Mouse (Mus musculus) embryonic fibroblast, embryonic 13.5 days (primary cell): ENCODE data around the gene Dcpp1. TPM values are rescaled to one million over a fixed set of nuclear protein-coding genes. Genes with fewer than 3 reads are reported as not detected.
"Not testable (repeated sequence)": the region's sequence is repeated elsewhere in the genome, so short reads cannot be mapped to it uniquely, and the experiment has no call there.

ENCODE experiments used
- H3K27ac ChIP-seq: 2 replicates; pipeline ENCODE4 v1.5.1; 2012; ENCODE audit warnings: low read length, control low read depth, inconsistent platforms; ENCODE audit not compliant: insufficient read depth
- H3K4me1 ChIP-seq: 2 replicates; pipeline ENCODE4 v1.6.1; 2011; ENCODE audit warnings: low read length; ENCODE audit not compliant: control insufficient read depth, insufficient read depth
- H3K4me3 ChIP-seq: 2 replicates; pipeline ENCODE4 v1.5.1; 2011; ENCODE audit warnings: mild to moderate bottlenecking, control low read depth, low read length; ENCODE audit not compliant: insufficient read depth
- CTCF ChIP-seq: IDR thresholded peaks from 2 replicates; pipeline ENCODE4 v1.5.1; 2011; ENCODE audit warnings: mild to moderate bottlenecking, control low read depth, low read length, moderate library complexity, borderline replicate concordance; ENCODE audit not compliant: insufficient read depth
- POLR2A ChIP-seq: IDR thresholded peaks from 2 replicates; pipeline ENCODE4 v1.6.1; 2011; ENCODE audit warnings: low read depth, mild to moderate bottlenecking, control low read depth, low read length, moderate library complexity
- polyA plus RNA-seq: library from polyadenylated mRNA; stranded (reverse); fragments of >200 nt; gene quantifications from 2 replicates; pipeline ENCODE4 v1.2.4, GENCODE M21; 2011; ENCODE audit warnings: low read depth; ENCODE audit not compliant: missing spikeins, insufficient read length

The Dcpp1 gene
- polyA plus RNA-seq, 1 experiment = not detected

DNA sequence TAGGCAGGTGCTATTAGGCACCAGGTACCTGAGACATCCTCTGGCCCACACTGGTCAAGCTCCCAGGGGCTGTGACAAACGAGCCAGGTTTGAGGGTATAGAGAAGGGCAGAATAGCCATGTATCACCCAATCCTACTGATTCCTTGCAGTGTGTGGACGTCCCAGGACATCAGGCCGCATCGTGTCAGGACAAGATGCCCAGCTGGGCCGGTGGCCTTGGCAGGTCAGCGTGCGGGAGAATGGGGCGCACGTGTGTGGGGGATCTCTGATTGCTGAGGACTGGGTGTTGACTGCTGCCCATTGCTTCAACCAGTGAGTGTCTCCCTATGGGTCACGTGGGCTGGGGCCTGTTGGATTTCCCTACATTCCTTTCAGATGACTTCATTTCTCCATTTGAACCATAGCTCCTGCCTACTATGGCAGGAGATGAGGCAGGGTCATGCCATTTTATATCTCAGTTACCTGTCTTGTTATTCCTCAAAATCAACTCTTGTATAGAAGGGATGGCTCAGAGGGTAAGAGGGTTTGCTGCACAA lies 26.4 kb upstream of the Dcpp1 start:
- TF ChIP-seq POLR2A (no peak), CTCF (no peak)
- H3K27ac ChIP-seq = no peak overlapping the region

DNA sequence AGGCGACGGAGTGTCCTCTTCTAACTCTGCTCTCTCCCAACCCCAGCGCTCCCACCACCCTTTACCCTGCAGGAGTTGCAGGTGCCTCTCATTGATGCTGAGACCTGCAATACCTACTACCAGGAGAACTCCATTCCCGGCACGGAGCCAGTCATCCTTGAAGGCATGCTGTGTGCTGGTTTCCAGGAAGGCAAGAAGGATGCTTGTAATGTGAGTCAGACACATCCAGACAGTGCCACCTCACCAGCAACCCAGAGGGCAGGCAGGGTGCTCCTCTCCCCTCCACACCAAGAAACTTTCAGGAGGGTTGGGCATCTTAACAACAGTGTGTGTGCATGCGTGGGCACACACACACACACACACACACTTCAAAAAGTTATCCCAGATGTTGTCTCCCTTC lies 23.5 kb upstream of the Dcpp1 start:
- Histone ChIP-seq H3K4me3 (no peak overlapping the region), H3K27ac (no peak overlapping the region), H3K4me1 (no peaks in the 10 kb centered on the region)
- TF ChIP-seq CTCF = no peak
- no peak for TF ChIP-seq POLR2A

More for the DNA sequence above, 26.4 kb upstream of the Dcpp1 start:
- Histone ChIP-seq H3K4me3 (no peak overlapping the region), H3K4me1 (no peaks in the 10 kb centered on the region)

GRCm38 (mm10) chr17:23857913-23858312 lies 22.8 kb upstream of the Dcpp1 start:
- TF ChIP-seq CTCF (no peak), POLR2A (no peak)
- H3K4me3 ChIP-seq = no peak overlapping the region
- no peak overlapping the region for H3K27ac ChIP-seq
- no peaks in the 10 kb centered on the region for H3K4me1 ChIP-seq

DNA sequence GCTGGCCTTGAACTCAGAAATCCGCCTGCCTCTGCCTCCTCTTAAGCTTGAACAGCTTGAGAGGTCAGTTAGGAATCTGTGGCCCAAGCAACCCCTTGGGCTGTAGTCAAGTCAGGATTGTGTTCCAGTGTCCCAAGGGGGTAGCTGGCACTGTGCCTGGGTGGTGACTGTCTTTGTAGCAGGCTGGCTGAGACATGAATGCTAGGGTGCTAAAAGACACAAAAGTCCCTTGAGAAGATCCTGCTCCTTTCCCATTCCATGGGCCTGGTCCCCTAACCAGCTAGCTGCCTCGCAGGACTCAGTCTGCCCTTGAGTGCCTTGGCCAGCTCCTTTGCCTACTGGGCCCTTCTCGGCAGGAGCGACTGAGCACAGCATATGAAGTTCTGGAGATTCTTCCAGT lies 17.8 kb upstream of the Dcpp1 start:
- Histone ChIP-seq H3K27ac (no peak overlapping the region), H3K4me1 (no peaks in the 10 kb centered on the region), H3K4me3 (no peak overlapping the region)
- TF ChIP-seq POLR2A = no peak
- no peak for TF ChIP-seq CTCF

GRCm38 (mm10) chr17:23867756-23868155 lies 12.9 kb upstream of the Dcpp1 start, which contains the start of gene Prss21:
Prss21 (plus strand) TSS chr17:23868056.
- H3K4me3 ChIP-seq = no peak within 1 kb of the TSS
- TF ChIP-seq CTCF = no peak
- TF ChIP-seq POLR2A = no peak
- no peak within 1 kb of the TSS for H3K27ac ChIP-seq
- H3K4me1 ChIP-seq = no peaks in the 10 kb centered on the region

- Histone ChIP-seq H3K4me1 (no peaks in the 10 kb centered on the region), H3K27ac (no peak overlapping the region), H3K4me3 (no peak overlapping the region)
- no peak for TF ChIP-seq POLR2A
- TF ChIP-seq CTCF = no peak
Measured at GRCm38 (mm10) chr17:23868513-23868912, 12.2 kb upstream of the Dcpp1 start.

DNA sequence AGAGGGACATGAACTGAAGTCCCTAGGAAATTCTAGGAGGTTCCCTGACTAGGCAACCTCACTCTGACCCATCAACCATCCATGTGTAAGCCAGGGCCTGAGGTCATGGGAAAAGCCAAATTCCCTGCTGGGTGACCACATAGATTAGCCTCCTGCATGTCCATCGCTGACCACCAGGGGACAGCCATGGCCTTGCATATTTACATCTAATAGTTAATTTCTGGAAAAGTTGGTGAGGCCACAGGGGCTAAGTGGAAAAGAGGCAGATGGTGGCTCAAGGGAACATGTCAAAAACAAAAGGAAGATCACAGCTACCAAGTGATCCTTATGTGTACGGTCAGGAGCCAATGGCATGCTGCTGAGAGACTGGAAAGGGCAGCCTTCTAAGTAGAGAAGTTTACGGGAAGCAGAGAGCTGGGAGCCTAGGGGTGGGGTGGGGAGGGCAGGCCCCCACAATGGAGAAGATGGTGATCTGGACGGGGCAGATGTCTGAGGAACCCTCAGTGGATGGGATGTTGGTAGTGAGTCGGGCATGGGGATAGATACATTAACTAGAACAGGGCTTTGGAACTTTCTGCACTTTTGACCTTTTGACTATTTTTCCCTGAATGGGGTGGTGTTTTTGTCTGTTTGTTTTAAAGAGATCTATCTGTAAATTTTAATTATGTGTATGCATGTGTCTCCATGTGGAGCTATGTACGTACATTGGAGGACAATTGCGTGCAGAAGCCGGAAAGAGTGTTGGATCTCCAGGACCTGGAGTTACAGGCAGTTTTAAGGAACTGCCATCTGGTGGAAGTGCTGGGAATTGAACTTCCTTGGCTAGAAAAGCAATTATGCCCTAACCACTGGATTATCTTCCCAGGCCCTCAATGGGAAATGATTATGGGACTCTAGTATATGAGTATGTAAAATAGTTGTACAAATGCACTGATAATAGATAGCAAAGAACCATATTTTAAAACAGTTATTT lies 6.5 kb upstream of the Dcpp1 start:
- TF ChIP-seq POLR2A = no peak
- peak; percentile 42; the same call in 1 of the 2 replicates for TF ChIP-seq CTCF
- no peak overlapping the region for H3K27ac ChIP-seq
- H3K4me1 ChIP-seq = no peaks in the 10 kb centered on the region
- no peak overlapping the region for H3K4me3 ChIP-seq

DNA sequence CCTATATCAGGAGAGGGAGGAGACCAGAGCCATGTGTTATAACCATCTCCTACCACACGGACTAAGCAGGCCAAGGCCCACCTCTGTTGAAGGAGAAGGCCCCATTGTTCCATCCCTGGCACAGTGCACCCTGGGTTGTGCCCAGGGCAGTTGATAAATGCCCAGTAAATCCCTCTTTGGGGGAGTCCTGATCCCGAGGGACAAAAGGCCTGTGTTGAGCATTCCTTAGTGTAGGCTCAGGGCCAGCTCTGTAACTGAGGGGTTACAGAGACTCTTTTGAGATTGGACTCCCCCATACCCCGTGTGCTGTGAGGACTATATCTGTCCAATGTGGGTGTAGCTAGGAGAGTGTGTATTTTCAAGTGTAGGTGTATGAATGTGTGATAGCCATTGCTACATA lies 3.9 kb upstream of the Dcpp1 start:
- no peak for TF ChIP-seq POLR2A
- no peak for TF ChIP-seq CTCF
- no peak overlapping the region for H3K27ac ChIP-seq
- no peaks in the 10 kb centered on the region for H3K4me1 ChIP-seq
- no peak overlapping the region for H3K4me3 ChIP-seq

DNA sequence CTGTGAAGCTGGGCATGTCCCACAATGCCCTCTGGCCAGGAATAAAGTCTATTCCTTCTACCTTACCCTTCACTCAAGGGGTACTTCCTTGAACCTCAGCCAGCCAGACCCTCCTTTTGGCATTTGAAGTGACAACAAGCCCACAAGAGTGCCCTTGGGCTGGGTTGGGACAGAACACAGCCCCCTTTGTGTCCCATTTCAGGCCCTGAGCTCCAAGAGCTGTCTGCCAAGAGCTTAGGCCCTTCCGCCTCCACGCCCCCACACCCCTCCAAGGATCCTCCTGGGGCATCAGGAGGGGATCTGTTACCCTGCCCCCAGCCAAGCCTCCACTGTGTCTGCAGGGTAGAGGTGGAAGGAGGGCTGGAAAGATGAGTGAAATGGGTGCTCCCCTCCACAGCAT lies 3.5 kb upstream of the Dcpp1 start:
- Histone ChIP-seq H3K4me1 (no peaks in the 10 kb centered on the region), H3K4me3 (no peak overlapping the region), H3K27ac (no peak overlapping the region)
- TF ChIP-seq CTCF (no peak), POLR2A (no peak)

- not testable (repeated sequence) for H3K4me3 ChIP-seq, H3K27ac ChIP-seq, H3K4me1 ChIP-seq
Measured at GRCm38 (mm10) chr17:23917158-23917557, 36.5 kb downstream of the Dcpp1 start, which contains the start of gene Dcpp3. Dcpp3 (plus strand) TSS chr17:23917458.
